Mouse (Mus musculus): ENCODE measurements around the gene Smyd3.

Gene Smyd3

DNA sequence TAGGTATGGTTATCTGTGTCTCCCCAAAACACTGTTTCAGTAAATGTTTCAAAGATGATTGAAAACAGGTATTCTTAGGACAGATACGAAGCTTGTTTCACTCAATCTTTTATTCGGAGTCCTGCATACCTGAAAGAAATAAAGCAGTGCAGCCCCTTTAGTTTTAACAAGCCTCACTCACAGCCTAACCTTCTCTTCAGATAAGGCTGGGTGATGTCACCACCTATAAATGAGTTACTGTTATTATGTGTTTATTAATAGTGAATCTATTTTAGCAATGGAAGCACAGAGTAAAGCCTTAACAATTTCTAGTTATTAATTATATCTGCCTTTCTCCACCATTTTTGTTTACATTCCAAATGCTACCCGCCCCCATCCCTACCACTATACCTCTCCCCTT is 228.1 kb downstream of the Smyd3 start:
- DNase-seq (ENCODE audit: low spot score) = no peak

DNA sequence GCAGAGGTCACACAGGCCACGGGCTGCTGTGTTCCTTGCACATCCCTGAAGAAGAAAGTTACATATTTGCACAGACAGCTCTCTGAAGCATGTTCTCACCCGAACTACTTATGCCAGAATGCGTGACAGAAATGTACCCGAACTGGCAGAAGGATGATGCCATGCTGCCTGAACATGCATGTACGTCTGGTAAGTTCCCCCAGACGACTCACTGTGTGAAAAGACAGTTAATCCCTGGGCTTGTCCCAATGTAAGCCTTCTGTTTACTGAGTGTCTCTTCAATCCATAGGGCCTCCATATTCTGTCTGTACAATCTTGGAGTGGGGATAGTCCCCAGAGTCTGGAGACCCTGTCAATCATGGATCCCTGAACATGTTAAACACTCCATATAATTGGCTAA is 231.1 kb downstream of the Smyd3 start:
- DNase-seq (ENCODE audit: low spot score) = no peak

DNA sequence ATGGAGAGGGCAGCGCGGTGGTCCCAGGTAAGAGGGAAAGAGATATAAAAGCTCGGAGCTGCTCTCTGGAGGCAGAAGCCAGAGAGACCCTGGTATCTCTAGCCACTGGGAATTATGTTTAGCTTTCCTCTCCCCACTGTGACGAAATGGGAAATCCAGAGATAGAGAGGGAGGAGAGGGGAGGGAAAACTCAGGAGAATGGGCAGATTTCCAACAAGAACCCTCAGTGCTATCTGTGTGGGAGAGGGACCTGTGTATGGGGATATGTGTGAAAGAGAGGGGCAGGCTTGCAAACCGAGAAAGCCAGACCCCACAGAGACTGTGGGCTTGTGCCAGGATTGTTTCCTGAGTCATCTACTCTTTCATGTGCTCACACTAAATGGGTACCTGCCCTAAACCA is 235.0 kb downstream of the Smyd3 start:
- DNase-seq (ENCODE audit: low spot score) = no peak

DNA sequence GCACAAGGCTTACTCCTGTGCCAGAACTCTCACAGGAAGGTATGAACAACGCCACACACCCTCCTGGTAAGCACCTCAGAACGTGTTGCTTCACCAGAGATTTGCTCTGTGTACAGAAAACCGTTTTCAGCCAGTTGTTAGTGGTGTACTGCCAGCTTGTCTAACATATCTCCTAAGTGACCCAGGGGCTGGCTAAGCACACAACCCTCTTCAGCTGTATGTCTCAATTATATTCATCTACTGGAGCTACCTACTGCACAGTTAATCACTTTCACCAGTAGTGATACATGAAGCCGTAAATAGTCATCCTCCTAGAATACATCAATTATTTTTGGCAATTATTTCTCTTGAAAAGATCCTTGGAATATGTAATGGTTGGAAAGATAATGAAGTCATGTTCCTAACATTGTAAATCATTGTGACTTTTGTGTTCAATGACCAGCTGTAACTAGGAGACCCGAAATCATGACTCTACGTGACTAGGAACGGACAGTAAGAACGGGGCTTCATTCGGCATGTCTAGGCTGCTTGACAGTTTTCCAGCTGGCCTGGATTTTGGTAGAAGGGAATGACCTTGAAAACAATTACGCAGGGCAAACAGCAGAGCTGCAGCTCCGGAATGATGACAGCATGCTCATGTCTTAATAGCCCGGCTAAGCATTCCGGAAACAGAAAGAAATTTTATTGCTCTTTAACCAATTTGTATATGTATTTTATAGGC is 236.3 kb downstream of the Smyd3 start:
- no peak for DNase-seq (ENCODE audit: low spot score)

DNA sequence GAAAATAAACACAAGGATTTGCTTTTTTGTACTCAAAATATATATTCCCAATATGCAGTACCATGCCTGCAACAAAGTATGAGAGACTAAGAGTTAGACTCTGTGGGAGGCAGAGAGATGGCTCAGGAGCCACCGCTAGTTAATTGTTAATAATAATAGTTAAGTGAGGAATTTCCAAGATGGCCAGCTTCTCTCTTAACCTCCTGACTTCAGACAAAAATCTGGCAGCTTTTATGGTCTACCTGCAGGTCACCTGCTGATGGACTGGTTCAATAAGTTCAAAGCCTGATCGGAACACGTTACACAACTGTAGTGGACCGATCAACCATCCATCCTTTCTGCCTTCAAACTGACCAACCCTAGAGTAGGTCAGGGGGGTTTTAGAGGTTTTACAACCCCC is 238.7 kb downstream of the Smyd3 start:
- DNase-seq (ENCODE audit: low spot score) = no peak

DNA sequence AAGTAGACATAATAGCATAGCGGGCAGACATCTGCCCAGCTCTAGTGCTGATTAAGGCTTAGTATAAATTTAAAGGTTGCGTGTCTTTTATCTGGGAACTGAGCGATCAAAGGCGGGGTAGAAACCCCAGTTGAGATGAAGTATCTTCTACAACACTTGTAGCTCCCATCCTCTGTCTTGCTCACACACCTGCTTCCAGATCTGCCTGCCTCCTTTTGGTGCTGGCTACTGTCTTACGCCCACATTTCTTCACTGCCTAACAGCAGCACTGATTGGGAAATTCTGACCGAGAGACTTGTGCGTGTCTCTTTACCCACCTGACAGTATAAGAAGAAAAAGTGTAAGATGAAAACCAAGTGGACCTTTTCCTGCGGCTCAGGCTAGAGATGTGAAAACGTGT is 240.5 kb downstream of the Smyd3 start:
- DNase-seq (ENCODE audit: low spot score) = no peak

DNA sequence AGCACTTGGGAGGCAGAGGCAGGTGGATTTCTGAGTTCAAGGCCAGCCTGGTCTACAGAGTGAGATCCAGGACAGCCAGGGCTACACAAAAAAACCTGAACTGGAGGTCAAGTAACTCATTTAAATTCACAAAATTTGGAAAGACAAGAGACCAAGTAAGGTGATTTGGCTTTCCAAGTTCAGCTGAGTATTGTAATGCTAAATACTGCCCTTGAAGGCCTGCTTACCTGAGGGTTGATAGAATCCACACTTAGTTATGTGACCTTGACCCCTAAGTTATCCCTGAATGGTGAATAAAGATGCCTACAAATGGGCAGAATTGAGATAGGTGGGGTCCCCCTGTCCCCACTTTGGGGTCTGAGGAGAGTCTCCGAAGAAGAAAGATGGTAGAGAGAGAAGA is 241.0 kb downstream of the Smyd3 start:
- no peak for DNase-seq (ENCODE audit: low spot score)

DNA sequence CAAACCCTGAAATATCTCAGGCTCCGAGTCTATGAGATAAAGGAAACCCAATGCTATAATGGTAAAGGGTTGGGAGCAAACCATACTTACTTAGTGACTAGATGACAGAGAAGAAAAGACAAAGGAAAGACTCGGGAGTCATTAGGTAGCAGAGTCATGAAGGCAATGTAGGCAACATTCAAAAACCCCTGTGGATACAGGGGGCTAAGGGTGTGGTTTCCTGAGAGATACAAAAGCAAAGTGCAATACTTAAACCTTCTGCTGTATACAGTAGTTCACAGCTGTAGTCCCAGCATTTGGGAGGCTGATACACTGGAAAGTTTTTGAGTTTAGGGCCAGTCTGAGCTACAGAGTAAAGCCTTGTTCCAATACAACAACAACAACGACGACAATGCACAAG is 244.9 kb downstream of the Smyd3 start:
- no peak for DNase-seq (ENCODE audit: low spot score)

DNA sequence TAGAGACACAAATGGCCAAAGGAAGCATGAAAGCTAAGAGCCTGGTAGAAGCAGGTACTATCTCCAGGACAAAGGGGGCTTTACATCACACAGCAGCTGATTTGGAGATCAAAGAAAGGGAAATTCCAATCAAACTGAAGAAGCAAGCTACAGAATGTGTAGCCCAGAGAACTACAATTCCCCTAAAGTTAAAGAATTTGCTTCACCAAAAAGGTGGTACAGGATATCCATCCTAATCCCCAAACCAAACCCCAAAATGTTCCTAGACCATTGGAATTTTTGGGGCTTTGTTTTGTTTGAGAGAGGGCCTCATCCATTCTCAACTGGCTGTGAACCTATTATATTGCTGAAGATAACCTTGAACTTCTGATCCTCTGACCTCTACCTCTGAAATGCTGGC is 245.5 kb downstream of the Smyd3 start:
- DNase-seq (ENCODE audit: low spot score) = no peak

DNA sequence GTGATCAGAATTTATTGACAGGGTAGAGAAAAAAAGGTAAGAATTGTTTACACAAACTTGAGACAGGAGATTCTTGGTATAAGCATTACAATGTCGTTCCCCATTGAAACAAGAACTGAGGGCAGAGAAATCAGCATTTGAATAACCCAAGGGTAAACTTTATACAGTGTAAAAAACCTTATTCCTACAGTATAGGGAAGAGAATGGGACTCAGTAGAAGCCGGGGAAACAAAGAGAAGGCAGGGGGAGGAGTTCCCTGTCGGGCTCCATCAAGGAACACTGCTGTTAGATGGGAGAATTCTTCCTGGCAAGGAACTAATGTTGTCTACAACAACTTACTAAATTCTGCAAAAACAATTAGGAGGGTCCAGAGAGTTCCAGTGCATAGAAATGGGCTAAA is 250.9 kb downstream of the Smyd3 start:
- DNase-seq (ENCODE audit: low spot score) = no peak

DNA sequence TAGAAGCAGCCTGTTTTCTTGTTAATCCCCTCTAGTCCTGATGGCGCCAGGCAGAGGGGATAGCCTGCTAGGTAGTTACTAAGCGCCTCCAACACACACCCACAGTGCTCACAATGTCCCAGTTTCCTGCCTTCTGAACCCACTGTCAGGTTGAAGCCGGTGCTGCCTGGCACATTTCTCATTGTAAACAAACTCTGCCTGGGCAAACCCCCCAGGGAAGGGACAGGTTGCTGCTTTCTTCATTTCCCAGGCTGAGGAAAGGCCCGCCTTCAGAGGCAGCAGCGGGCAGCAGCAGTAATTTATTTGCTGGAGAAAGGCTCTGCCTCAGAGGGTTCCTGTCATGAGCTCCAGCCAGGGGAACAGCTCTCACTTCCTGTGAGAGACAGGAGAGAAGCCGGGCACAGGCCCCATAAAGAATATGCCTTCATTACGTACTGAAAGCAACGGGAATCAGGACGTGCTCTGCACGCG is 256.3 kb downstream of the Smyd3 start:
- DNase-seq (ENCODE audit: low spot score) = peak; percentile 12

DNA sequence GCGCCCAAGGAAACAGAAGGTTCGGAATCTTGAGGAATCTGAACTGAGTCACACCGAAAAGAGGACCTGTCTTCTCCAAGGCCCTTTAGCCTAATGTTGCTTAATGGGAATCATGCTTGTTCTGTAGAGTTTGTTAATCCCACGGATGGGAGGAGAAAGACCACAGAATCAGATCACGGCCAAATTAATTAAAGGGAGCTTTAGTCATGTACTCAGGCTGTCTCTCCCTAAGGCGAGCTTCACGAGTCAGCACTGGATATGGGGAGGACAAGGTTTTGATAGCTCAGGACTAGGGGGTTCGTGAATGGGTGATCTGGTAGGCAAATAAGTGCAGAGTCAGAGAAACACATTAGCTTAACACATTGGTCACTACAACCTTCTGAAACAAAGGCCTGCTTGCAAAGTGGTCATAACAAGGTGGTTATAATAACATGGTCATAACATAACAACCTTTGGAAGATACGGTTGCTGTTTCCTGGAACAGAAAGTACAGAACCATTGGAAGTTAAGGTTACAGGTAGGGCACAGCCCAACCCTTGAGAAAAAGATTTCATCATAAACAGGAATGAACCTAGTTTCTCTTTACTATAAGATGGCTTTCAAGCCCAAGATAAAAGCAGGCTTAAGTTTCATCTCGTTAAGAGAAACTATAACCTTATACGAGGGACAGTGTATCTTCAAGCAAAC is 261.9 kb downstream of the Smyd3 start:
- no peak for DNase-seq (ENCODE audit: low spot score)

DNA sequence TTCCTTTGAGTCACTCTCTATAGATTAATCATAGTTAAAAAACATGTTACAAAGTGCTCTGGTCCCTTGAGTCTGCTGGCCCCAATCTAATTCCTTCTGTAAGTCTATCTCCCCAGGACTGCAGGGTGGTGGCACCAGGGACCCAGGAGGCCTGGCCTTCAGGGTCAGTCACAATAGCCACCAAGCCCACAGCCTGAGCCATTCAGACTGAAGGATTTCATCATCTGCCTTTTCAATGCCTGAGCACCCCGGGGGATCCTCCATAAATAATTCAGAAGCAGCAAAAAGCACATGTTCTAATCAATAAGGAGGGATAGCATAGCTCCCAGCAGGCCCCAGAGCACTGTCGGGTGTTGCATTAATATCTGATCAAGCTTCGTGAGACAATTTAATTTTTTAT is 263.3 kb downstream of the Smyd3 start:
- peak; percentile 27 for DNase-seq (ENCODE audit: low spot score)

DNA sequence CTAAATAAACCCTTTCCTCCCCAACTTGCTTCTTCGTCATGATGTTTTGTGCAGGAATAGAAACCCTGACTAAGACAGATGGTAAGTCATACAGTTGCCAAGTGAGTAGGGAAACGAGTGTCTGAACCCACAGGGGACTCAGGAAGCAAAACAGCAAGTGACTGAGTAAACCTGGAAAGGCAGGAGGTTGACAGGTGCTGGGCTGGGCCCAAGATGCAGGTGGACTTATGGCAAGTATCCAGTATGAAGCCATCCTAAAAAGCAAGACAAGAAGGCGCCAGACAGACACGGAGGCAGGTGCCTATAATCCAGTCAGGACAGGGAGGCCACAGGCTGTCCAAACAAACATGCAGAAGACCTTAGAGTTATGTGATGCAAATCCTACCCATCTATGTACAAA is 265.2 kb downstream of the Smyd3 start:
- no peak for DNase-seq (ENCODE audit: low spot score)

DNA sequence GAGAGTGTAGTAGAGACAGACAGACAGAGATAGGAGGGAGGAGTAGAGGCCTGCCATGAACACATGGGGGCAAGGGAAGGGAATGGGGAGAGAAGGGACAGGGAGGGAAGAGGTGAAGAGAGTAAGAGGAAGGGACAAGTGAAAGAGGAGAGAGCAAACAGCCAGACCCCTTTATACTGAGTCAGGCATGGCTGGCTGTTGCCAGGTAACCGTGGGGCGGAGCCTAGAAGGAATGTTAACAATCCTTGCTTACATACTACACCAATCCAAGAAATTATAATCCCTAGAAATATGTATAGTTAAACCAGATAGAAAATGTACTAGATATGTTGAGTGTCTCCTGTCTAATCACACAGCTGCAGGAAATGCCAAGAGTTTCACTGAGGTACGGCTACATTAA is 267.5 kb downstream of the Smyd3 start:
- peak; percentile 50 for DNase-seq (ENCODE audit: low spot score)

DNA sequence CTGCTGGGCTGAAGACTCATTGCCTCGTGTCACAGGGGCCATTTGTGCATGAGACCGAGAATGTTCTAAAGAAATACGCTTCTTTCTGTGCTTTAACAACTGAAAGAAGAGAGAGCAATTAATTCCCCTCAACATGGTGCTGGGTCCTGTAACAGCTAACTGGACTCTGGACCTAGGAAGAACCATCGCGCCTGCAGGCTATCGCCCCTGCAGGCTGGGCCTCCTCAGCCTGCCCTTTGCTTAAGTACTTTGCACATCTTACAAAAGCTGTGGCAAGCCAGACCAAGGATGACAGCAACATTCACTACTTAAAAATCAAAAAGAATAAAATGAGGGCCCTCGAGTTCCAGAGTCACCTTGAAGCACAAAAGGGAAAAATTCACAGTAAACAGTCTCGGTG is 274.3 kb downstream of the Smyd3 start:
- DNase-seq (ENCODE audit: low spot score) = no peak

DNA sequence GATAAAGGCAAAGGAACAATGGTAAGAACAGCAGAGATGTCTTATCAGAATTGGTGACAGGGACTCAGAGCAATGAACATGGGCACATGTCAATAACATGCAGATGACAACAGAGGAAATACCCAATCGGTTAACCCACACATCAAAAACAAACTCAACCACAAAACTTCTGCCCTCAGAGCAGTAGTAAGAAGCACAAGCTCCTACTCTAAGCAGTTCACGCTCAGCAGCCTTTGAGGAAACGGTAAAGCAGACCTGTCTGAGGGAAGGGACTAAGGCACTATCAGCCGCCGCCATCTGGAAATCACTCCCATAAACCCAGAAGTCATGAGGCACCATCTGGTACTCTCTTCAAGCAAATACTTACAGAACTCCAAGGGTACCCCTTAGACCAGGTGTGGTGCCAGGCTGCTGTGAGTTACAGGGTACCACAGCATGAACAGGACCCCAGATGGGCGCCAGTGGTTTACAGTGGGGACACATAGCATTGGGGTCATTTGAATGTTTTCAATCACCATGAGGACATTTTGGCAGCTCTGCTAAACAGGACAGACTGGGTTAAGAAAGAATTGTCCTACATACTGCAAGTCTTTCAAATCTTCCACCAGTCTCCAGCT is 277.1 kb downstream of the Smyd3 start:
- DNase-seq (ENCODE audit: low spot score) = no peak

DNA sequence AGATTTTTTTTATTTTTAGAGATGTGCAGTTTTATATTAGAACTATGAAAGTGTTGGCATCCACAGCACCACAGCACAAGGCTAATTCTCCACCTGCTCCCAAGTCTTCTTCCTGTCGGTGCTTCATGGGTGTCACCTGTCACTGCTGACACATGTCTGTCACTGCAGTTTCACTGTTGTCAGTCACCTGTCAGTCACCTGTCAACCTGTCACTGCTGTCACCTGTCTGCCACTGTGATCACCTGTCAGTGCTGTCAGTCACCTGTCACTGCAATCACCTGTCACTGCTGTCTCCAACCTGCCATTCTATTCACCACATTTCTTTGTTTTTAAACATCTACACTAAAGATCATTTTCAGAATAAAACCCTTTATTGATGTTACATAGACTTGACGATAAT is 279.2 kb downstream of the Smyd3 start:
- no peak for DNase-seq (ENCODE audit: low spot score)

DNA sequence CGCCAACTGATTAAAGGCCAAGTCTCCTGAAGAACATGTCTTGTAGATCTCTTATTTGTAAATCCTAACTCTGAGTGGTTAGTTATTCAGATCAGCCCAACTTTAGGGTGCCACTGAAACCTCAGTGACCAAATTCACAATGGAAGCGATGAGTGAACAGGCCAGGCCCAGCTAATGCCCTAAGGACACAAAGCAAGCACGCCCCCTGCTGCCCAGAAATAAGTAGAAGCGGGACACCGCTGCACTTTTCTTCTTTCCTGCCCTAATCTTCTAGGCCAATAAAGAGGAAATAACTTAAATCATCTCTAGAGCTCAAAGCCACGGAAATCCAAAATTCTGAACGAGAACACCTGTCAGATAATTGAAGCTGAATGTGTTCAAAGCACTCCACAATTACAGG is 279.9 kb downstream of the Smyd3 start:
- peak; percentile 72 for DNase-seq (ENCODE audit: low spot score)

DNA sequence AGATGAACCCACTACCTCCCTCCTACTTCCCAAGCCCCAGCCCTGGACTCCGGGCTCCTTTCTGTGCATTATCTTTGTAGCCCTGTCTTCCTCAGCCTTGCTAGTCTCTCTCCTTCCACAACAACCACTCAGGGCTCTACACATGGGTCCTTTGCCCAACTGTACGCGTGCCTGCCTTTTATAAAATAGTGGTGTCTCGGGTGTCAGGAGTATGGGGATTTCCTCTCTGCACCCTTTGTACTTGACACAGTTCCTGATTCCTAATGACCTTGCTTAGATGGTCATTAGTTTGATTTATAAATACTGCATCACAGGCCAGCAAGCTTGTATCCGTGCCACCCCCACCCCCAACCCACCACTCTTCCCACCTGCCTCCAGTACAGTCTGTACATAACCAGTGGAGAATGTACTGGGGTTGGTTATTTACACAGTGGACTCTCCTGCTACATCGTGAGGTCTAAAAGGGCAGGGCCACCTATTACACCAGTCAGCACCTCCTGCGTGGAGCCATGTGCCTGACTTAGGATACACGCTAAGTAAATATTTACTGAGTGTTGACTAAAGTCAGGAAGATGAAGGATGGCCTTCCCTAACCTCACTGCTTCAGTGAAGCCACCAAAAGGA is 281.5 kb downstream of the Smyd3 start:
- DNase-seq (ENCODE audit: low spot score) = no peak

DNA sequence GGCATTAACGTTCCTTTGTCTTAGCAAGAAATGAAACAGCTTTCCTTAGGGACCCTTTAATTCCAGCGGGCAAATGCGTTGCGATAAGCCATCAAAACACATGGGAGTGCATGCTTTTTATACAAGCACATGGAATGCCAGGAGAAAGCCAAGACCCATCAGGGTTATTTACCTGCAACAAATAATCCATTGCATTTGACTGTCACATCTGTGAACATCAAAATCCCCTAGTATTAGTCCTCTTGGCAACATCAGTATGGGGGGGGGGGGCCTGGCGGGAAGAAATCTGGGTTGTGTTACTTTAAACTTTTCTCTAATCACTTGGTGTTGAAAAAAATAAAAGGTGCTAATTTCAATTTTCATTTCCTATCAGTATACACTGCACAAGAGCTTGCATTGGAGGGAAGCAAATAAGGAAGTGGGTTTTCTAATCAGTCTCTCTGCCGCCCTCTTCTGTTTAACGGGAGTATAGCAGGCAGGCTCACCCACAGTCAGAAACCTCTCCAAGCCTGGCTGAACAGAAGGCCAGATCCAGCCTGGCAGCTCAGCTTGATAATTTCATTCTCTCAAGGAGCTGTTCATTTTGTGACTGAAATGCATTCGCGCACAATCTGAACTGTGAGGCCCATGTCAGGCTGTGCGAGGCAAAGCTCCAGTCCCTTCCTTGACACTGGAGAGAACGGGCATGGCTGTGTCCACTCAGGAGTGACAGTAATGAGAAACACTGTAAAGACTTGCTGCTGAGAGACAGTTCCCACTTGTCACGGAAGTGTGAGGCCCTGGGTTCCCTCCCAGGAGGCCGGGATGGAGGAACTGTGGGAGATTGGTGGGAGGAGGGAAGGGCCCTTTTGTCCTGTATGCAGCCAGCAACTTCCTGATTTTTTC is 285.8 kb downstream of the Smyd3 start:
- peak; percentile 81 for DNase-seq (ENCODE audit: low spot score)

DNA sequence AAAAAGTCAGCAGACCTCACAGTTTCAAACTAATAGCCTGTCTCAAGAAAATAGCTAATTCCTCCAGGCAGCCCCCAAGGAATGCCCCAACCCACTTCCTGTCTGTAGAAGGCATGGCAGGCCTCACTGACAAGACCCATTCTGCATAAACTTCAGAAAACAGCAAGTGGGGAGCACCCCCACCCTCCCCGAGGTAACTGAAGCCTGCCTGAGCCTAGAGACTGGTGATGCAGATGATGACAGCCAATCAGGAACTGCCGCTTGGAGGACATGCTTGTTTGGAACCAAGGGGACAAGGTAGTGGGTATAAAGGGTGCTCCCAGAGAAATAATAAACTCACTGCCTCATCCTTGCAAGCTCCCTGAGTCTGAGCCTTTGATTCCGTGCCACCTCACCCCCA is 288.3 kb downstream of the Smyd3 start:
- DNase-seq (ENCODE audit: low spot score) = no peak
